Mouse (Mus musculus): ENCODE results near the gene Zfp984. TPM values are rescaled to one million over a fixed set of nuclear protein-coding genes. Genes with fewer than 3 reads are reported as not detected.

The Zfp984 gene
- polyA plus RNA-seq, 1 experiment from 2014 or later: 11.0 TPM

Other genes with a start within 250 kb of the Zfp984 start
- gene Zfp979, start 167.3 kb downstream of the Zfp984 start, polyA plus RNA-seq (2016; fragmentation: Nextera tagmentation; extraction: Ambion mirVana): 4.2 and 4.5 TPM in 2 replicates
- not detected in 2 replicates for gene Zfp534, start 107.2 kb downstream of the Zfp984 start, polyA plus RNA-seq (2016; fragmentation: Nextera tagmentation; extraction: Ambion mirVana)
- gene Zfp933, start 38.6 kb upstream of the Zfp984 start, polyA plus RNA-seq (2016; fragmentation: Nextera tagmentation; extraction: Ambion mirVana): 5.0 and 5.9 TPM in 2 replicates
- gene Miip, start 59.0 kb upstream of the Zfp984 start, polyA plus RNA-seq (2016; fragmentation: Nextera tagmentation; extraction: Ambion mirVana): 23.4 and 26.3 TPM in 2 replicates
- gene Fv1, start 59.2 kb upstream of the Zfp984 start, polyA plus RNA-seq (2016; fragmentation: Nextera tagmentation; extraction: Ambion mirVana): 9.0 and 9.1 TPM in 2 replicates
- 121 and 123 TPM in 2 replicates for gene Mfn2, start 94.9 kb upstream of the Zfp984 start, polyA plus RNA-seq (2016; fragmentation: Nextera tagmentation; extraction: Ambion mirVana)
- gene Plod1, start 127.0 kb upstream of the Zfp984 start, polyA plus RNA-seq (2016; fragmentation: Nextera tagmentation; extraction: Ambion mirVana): 46.9 and 49.6 TPM in 2 replicates
- 24.6 and 24.9 TPM in 2 replicates for gene 2510039O18Rik, start 131.1 kb upstream of the Zfp984 start, polyA plus RNA-seq (2016; fragmentation: Nextera tagmentation; extraction: Ambion mirVana)
- 276 and 282 TPM in 2 replicates for gene Nppb, start 176.0 kb upstream of the Zfp984 start, polyA plus RNA-seq (2016; fragmentation: Nextera tagmentation; extraction: Ambion mirVana)
- 5,688 and 5,948 TPM in 2 replicates for gene Nppa, start 190.9 kb upstream of the Zfp984 start, polyA plus RNA-seq (2016; fragmentation: Nextera tagmentation; extraction: Ambion mirVana)
- gene Clcn6, start 229.0 kb upstream of the Zfp984 start, polyA plus RNA-seq (2016; fragmentation: Nextera tagmentation; extraction: Ambion mirVana): 7.8 and 9.3 TPM in 2 replicates
- gene Mthfr, start 229.3 kb upstream of the Zfp984 start, polyA plus RNA-seq (2016; fragmentation: Nextera tagmentation; extraction: Ambion mirVana): 15.5 and 17.0 TPM in 2 replicates